Mouse (Mus musculus): ENCODE data around the gene Ptgfrn. TPM values are rescaled to one million over a fixed set of nuclear protein-coding genes. Genes with fewer than 3 reads are reported as not detected.

The Ptgfrn gene
- total RNA-seq, 1 experiment, result 52.3 TPM

GRCm38 (mm10) chr3:101077710-101078100 lies 32.4 kb downstream of the Ptgfrn start:
- no peaks in the 10 kb centered on the region for H3K9me3 ChIP-seq (ENCODE audit: control insufficient read depth, insufficient read depth, low read depth, low read length)
- peaks cover 6 to 7% of the 10 kb centered on the region in 2 experiments; a peak in 3 of 4 replicates for H3K4me1 ChIP-seq (ENCODE audit: control insufficient read depth in 2 of 2, insufficient read depth in 2 of 2, low read length in 2 of 2, poor library complexity in 1 of 2)
- H3K27ac ChIP-seq (ENCODE audit: insufficient read depth, low read depth, low read length, poor library complexity, severe bottlenecking), result no peak overlapping the region
- H3K4me3 ChIP-seq (ENCODE audit: insufficient read depth in 1 of 2, low read depth in 1 of 2, low read length in 2 of 2, poor library complexity in 1 of 2, severe bottlenecking in 1 of 2), result no peak overlapping the region
- DNase-seq (ENCODE audit: low read depth, low spot score), result no peak
- TF ChIP-seq CHD2 (IDR thresholded peaks at IDR 0.05; ENCODE audit: low read depth, low read length) (no peak), ZC3H11A (IDR thresholded peaks at IDR 0.05; ENCODE audit: borderline replicate concordance, low read depth, low read length) (no peak), ZNF384 (IDR thresholded peaks at IDR 0.05; ENCODE audit: low read depth, low read length) (no peak), HCFC1 (IDR thresholded peaks at IDR 0.05; ENCODE audit: borderline replicate concordance, insufficient read depth, low read length) (no peak), MAFK (IDR thresholded peaks at IDR 0.05; ENCODE audit: insufficient read depth, low read depth, low read length) (no peak)
- H3K36me3 ChIP-seq (ENCODE audit: control insufficient read depth, insufficient read depth, low read length, poor library complexity, severe bottlenecking), result peaks cover 37% of the 10 kb centered on the region
- in situ Hi-C loops (cut with MboI; ENCODE audit: low sequenced_read_pairs in 2 of 2, unreplicated experiment in 2 of 2), result no loop called here
- H3K9ac ChIP-seq (ENCODE audit: insufficient read depth, low read depth, low read length, poor library complexity, severe bottlenecking), result no peak overlapping the region

- Histone ChIP-seq H3K4me3 (ENCODE audit: insufficient read depth in 1 of 2, low read depth in 1 of 2, low read length in 2 of 2, poor library complexity in 1 of 2, severe bottlenecking in 1 of 2) (no peak overlapping the region), H3K4me1 (ENCODE audit: control insufficient read depth in 2 of 2, insufficient read depth in 2 of 2, low read length in 2 of 2, poor library complexity in 1 of 2) (peaks cover 7 to 12% of the 10 kb centered on the region in 2 experiments), H3K27ac (ENCODE audit: insufficient read depth, low read depth, low read length, poor library complexity, severe bottlenecking) (no peak overlapping the region), H3K9ac (ENCODE audit: insufficient read depth, low read depth, low read length, poor library complexity, severe bottlenecking) (no peak overlapping the region), H3K36me3 (ENCODE audit: control insufficient read depth, insufficient read depth, low read length, poor library complexity, severe bottlenecking) (peaks cover 41% of the 10 kb centered on the region), H3K9me3 (ENCODE audit: control insufficient read depth, insufficient read depth, low read depth, low read length) (no peaks in the 10 kb centered on the region)
- no peak for DNase-seq (ENCODE audit: low read depth, low spot score)
- in situ Hi-C loops (cut with MboI; ENCODE audit: low sequenced_read_pairs in 2 of 2, unreplicated experiment in 2 of 2), result no loop called here
- no peak for TF ChIP-seq HCFC1 (IDR thresholded peaks at IDR 0.05; ENCODE audit: borderline replicate concordance, insufficient read depth, low read length)
- no peak for TF ChIP-seq CHD2 (IDR thresholded peaks at IDR 0.05; ENCODE audit: low read depth, low read length)
- TF ChIP-seq MAFK (IDR thresholded peaks at IDR 0.05; ENCODE audit: insufficient read depth, low read depth, low read length), result no peak
- no peak for TF ChIP-seq ZC3H11A (IDR thresholded peaks at IDR 0.05; ENCODE audit: borderline replicate concordance, low read depth, low read length)
- no peak for TF ChIP-seq ZNF384 (IDR thresholded peaks at IDR 0.05; ENCODE audit: low read depth, low read length)
Measured at GRCm38 (mm10) chr3:101076966-101077709, 32.9 kb downstream of the Ptgfrn start.

GRCm38 (mm10) chr3:101075866-101076265 lies 34.2 kb downstream of the Ptgfrn start:
- TF ChIP-seq CHD2 (IDR thresholded peaks at IDR 0.05; ENCODE audit: low read depth, low read length) (no peak), MAFK (IDR thresholded peaks at IDR 0.05; ENCODE audit: insufficient read depth, low read depth, low read length) (no peak), ZC3H11A (IDR thresholded peaks at IDR 0.05; ENCODE audit: borderline replicate concordance, low read depth, low read length) (no peak), HCFC1 (IDR thresholded peaks at IDR 0.05; ENCODE audit: borderline replicate concordance, insufficient read depth, low read length) (no peak), ZNF384 (IDR thresholded peaks at IDR 0.05; ENCODE audit: low read depth, low read length) (no peak)
- in situ Hi-C loops (cut with MboI; ENCODE audit: low sequenced_read_pairs in 2 of 2, unreplicated experiment in 2 of 2), result no loop called here

GRCm38 (mm10) chr3:101073384-101073783 lies 36.7 kb downstream of the Ptgfrn start:
- H3K9ac ChIP-seq (ENCODE audit: insufficient read depth, low read depth, low read length, poor library complexity, severe bottlenecking), result no peak overlapping the region
- H3K27ac ChIP-seq (ENCODE audit: insufficient read depth, low read depth, low read length, poor library complexity, severe bottlenecking), result no peak overlapping the region
- DNase-seq (ENCODE audit: low read depth, low spot score), result no peak
- H3K36me3 ChIP-seq (ENCODE audit: control insufficient read depth, insufficient read depth, low read length, poor library complexity, severe bottlenecking), result peaks cover 40% of the 10 kb centered on the region
- TF ChIP-seq CHD2 (IDR thresholded peaks at IDR 0.05; ENCODE audit: low read depth, low read length), result no peak
- TF ChIP-seq HCFC1 (IDR thresholded peaks at IDR 0.05; ENCODE audit: borderline replicate concordance, insufficient read depth, low read length), result no peak
- no peak for TF ChIP-seq ZC3H11A (IDR thresholded peaks at IDR 0.05; ENCODE audit: borderline replicate concordance, low read depth, low read length)
- no peak for TF ChIP-seq MAFK (IDR thresholded peaks at IDR 0.05; ENCODE audit: insufficient read depth, low read depth, low read length)
- TF ChIP-seq ZNF384 (IDR thresholded peaks at IDR 0.05; ENCODE audit: low read depth, low read length), result no peak
- H3K9me3 ChIP-seq (ENCODE audit: control insufficient read depth, insufficient read depth, low read depth, low read length), result no peaks in the 10 kb centered on the region
- H3K4me1 ChIP-seq (ENCODE audit: control insufficient read depth in 2 of 2, insufficient read depth in 2 of 2, low read length in 2 of 2, poor library complexity in 1 of 2), result peaks cover 15 to 21% of the 10 kb centered on the region in 2 experiments
- in situ Hi-C loops (cut with MboI; ENCODE audit: low sequenced_read_pairs in 2 of 2, unreplicated experiment in 2 of 2), result no loop called here
- no peak overlapping the region for H3K4me3 ChIP-seq (ENCODE audit: insufficient read depth in 1 of 2, low read depth in 1 of 2, low read length in 2 of 2, poor library complexity in 1 of 2, severe bottlenecking in 1 of 2)

More at GRCm38 (mm10) chr3:101075866-101076265, 34.2 kb downstream of the Ptgfrn start:
- DNase-seq (ENCODE audit: low read depth, low spot score), result no peak
- Histone ChIP-seq H3K9ac (ENCODE audit: insufficient read depth, low read depth, low read length, poor library complexity, severe bottlenecking) (no peak overlapping the region), H3K9me3 (ENCODE audit: control insufficient read depth, insufficient read depth, low read depth, low read length) (no peaks in the 10 kb centered on the region), H3K27ac (ENCODE audit: insufficient read depth, low read depth, low read length, poor library complexity, severe bottlenecking) (no peak overlapping the region), H3K4me1 (ENCODE audit: control insufficient read depth in 2 of 2, insufficient read depth in 2 of 2, low read length in 2 of 2, poor library complexity in 1 of 2) (peaks cover 13 to 21% of the 10 kb centered on the region in 2 experiments), H3K4me3 (ENCODE audit: insufficient read depth in 1 of 2, low read depth in 1 of 2, low read length in 2 of 2, poor library complexity in 1 of 2, severe bottlenecking in 1 of 2) (no peak overlapping the region), H3K36me3 (ENCODE audit: control insufficient read depth, insufficient read depth, low read length, poor library complexity, severe bottlenecking) (peaks cover 46% of the 10 kb centered on the region)

All from ES-E14 (cell line).